ENCODE assay signal across 9 mouse cellular contexts in the genomic region with DNA sequence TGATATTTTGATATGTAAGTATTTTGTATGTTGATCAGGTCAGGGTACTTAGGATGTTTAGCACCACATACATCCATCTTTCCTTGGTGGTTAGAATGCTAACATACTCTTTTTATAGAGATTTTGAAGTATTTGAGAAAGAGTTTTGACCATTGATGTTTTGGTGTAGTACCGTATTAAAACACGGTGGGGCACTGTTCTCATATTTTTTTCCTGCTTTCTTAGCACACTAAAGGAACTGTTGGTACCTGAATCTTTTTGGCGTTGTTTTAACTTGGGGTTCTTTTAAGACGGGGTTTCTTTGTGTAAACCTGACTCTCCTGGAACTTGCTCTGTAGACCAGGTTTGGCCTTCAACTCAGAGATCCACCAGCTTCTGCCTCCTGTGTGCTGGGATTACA.
DNase-seq lines count a peak whose midpoint lies in the region; ATAC-seq and TF ChIP-seq lines count a peak whose summit lies in the region.
"Had no signal": no experiment of that assay in that cellular context is flagged by ENCODE, and none has a peak within 500 bp of the region (broad histone marks: within the 10 kb centered on the region; RNA-seq: fewer than 3 reads in every experiment).

No protein-coding gene starts in this region.

- no peak overlapping the region for H3K4me3 ChIP-seq in liver, postnatal 0 days (ENCODE audit: low read depth, low read length)
- H3K4me3 ChIP-seq: stomach, embryonic 15.5 days had no signal

- H3K27ac ChIP-seq in liver, postnatal 0 days (ENCODE audit: low read depth), result no peak overlapping the region
- H3K27ac ChIP-seq: stomach, embryonic 15.5 days had no signal

- ATAC-seq in liver, postnatal 0 days, result no peak

- H3K36me3 ChIP-seq in liver, postnatal 0 days (replicated peaks; ENCODE audit: insufficient read depth, low read length), result peaks cover 36% of the 10 kb centered on the region
- H3K36me3 ChIP-seq: stomach, embryonic 15.5 days had no signal

- no peak for TF ChIP-seq EP300 in liver, postnatal 0 days (IDR thresholded peaks at IDR 0.05; ENCODE audit: low read depth)

- no peak overlapping the region for H3K9ac ChIP-seq in liver, postnatal 0 days (replicated peaks)
- H3K9ac ChIP-seq: stomach, embryonic 15.5 days had no signal

- DNase-seq in gastrocnemius, adult 18-20 months (ENCODE audit: low spot score), result peak; percentile 38
- DNase-seq in gastrocnemius, postnatal 4 days (ENCODE audit: low spot score in 2 of 2), result no peak
- no peak for DNase-seq in liver, postnatal 0 days
- DNase-seq in liver, result no peak
- DNase-seq in c-Kit-positive CD71-positive TER-119-negative erythroid progenitor cells, embryonic 14.5 days (ENCODE audit: low read depth), result peak; percentile 23
- DNase-seq in mesoderm, embryonic 11.5 days (ENCODE audit: low read depth, low spot score), result peak; percentile 54
- no peak for DNase-seq in spleen, adult 12 weeks (ENCODE audit: low spot score)
- no peak for DNase-seq in urinary bladder, adult 18-20 months (ENCODE audit: low spot score in 2 of 2)

- H3K4me2 ChIP-seq in liver, postnatal 0 days (ENCODE audit: low read depth, low read length), result no peak overlapping the region
- H3K4me2 ChIP-seq: stomach, embryonic 15.5 days had no signal

- WGBS in liver, postnatal 0 days (ENCODE audit: insufficient replicate concordance), result 33% methylated on average over 4 of the region's 4 CpGs

- no peaks in the 10 kb centered on the region for H3K4me1 ChIP-seq in liver, postnatal 0 days (ENCODE audit: insufficient read depth)
- H3K4me1 ChIP-seq: stomach, embryonic 15.5 days had no signal

- H3K9me3 ChIP-seq in liver, postnatal 0 days (ENCODE audit: low read length), result no peaks in the 10 kb centered on the region
- H3K9me3 ChIP-seq: stomach, embryonic 15.5 days had no signal

- H3K27me3 ChIP-seq in liver, postnatal 0 days (ENCODE audit: insufficient read depth, low read length), result no peaks in the 10 kb centered on the region
- H3K27me3 ChIP-seq: stomach, embryonic 15.5 days had no signal

- TF ChIP-seq CTCF in liver, postnatal 0 days (IDR thresholded peaks at IDR 0.05; ENCODE audit: low read depth), result peak; percentile 59

Comparison
In these comparisons a context has a peak if more than half of its experiments do, and no peak if none do; other contexts are left out.
1. DNase-seq: peak in gastrocnemius, adult 18-20 months (single experiment), c-Kit-positive CD71-positive TER-119-negative erythroid progenitor cells, embryonic 14.5 days (single experiment) and mesoderm, embryonic 11.5 days (single experiment); none in gastrocnemius, postnatal 4 days (0 of 2), liver, postnatal 0 days (single experiment), liver (single experiment), spleen, adult 12 weeks (single experiment) and urinary bladder, adult 18-20 months (0 of 2).